Mouse (Mus musculus) kidney, adult 10 weeks (tissue): Measurements from ENCODE around the gene Mrps31. TPM values are rescaled to one million over a fixed set of nuclear protein-coding genes. Genes with fewer than 3 reads are reported as not detected.

ENCODE experiments used
- polyA plus RNA-seq: library from polyadenylated mRNA; stranded (reverse); fragments of 350-450 nt; fragmentation: Illumina TruSeq; extraction: RNeasy Lipid Tissue Mini Kit (QIAGEN cat#74804); gene quantifications from one replicate; pipeline ENCODE4 v1.2.3, GENCODE M21; 2014; ENCODE audit warnings: low read depth, low replicate concordance

The Mrps31 gene
- polyA plus RNA-seq: 51.1 TPM

DNA sequence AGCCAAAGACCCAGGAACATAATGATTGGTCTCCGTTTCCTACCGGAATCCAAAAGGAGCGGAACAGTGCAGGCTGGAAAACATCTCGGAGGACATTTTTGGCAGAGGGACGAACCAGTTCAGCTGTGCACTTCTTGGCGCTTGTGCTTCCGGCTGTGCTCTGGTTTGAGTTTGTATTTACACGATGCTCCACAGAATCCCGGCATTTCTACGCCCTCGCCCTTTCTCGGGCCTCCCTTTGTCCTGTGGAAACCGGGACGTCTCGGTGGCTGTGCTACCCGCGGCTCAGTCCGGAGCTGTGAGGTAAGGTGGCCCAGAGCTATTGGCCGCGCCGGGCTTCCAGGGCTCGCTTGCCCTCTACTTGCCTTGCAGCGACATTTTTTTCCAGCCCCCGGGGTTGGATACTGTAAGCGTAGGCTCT lies at the start of gene Mrps31:
TSS of gene Mrps31 (plus strand) at position 80 of the 421 bp plus-strand sequence.

DNA sequence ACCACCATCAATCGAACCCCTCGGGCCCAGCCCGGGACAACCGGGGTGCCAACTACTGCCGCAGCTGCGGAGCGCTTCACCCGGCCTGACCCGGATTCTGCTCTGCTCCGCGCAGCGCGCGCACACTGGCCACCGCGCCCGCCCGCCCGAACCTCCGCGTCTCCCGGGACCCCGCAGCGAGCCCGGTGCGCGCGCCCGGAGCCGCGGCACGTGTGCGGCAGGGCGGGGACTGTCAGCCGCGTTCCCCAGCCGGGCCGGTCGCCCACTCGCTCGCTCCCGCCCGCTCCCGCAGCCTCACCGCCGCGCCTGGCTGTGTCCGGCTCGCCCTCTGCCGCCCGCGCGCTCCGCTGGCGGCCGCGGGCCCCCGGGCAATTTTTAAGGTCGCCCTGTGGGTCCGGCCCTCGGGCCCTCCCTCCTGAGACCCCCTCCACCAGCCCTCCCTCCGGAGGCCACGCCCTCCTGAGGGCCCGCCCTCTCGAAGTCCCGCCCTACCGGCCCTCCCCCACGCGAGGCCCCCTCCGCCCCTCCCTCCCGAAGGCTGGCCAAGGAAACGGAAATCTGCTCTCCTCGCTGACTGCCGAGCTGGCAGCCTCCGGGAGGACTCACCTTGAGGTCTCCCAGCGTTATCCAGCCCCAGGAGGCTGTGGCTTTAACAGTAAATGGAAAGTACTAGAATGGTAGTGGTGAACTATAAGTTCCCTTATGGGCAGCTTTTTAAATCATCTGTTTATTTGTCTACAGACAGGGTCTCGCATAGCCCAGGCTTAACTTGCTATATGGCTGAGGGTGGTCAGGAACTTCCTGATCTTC lies 12.8 kb upstream of the Mrps31 start, which contains the start of gene Slc25a15:
TSS of gene Slc25a15 (minus strand) at position 456 of the 810 bp plus-strand sequence.

Other genes starting within 250 kb of the Mrps31 start
- 2.2 TPM for gene Nek3, start 244.9 kb upstream of the Mrps31 start, polyA plus RNA-seq
- gene Ckap2, start 225.5 kb upstream of the Mrps31 start, polyA plus RNA-seq: 0.65 TPM
- 46.7 TPM for gene Vps36, start 218.6 kb upstream of the Mrps31 start, polyA plus RNA-seq
- 0.57 TPM for gene Thsd1, start 184.0 kb upstream of the Mrps31 start, polyA plus RNA-seq
- not detected for gene Tpte, start 127.9 kb upstream of the Mrps31 start, polyA plus RNA-seq
- gene Slc25a15, start 12.8 kb upstream of the Mrps31 start, polyA plus RNA-seq: 183 TPM